Mouse (Mus musculus): Measurements from ENCODE around the gene Pigc. TPM values are rescaled to one million over a fixed set of nuclear protein-coding genes. Genes with fewer than 3 reads are reported as not detected.
A peak's percentile ranks its signal among the peaks of the same experiment; 100 is the strongest.

Gene Pigc
- polyA plus RNA-seq, 1 experiment from 2014 or later, result 36.5 TPM

GRCm38 (mm10) chr1:162015247-162015862 is 46.4 kb downstream of the Pigc start:
- Histone ChIP-seq H3K4me1 (replicated peaks) (peaks cover 9% of the 10 kb centered on the region), H3K9me3 (no peaks in the 10 kb centered on the region), H3K4me2 (no peak overlapping the region), H3K9ac (no peak overlapping the region), H3K27me3 (no peaks in the 10 kb centered on the region), H3K4me3 (no peak overlapping the region), H3K36me3 (peaks cover 10% of the 10 kb centered on the region), H3K27ac (replicated peaks) (no peak overlapping the region; the same call in 1 of the 2 replicates)
- 69% methylated on average over 8 of the region's 8 CpGs for WGBS
- ATAC-seq (ENCODE audit: low read depth), result no peak

- H3K4me1 ChIP-seq (replicated peaks), result peaks cover 25% of the 10 kb centered on the region
- no peak overlapping the region for H3K9ac ChIP-seq
- no peak for ATAC-seq (ENCODE audit: low read depth)
- no peak overlapping the region for H3K4me3 ChIP-seq
- no peaks in the 10 kb centered on the region for H3K9me3 ChIP-seq
- WGBS, result 34% methylated on average over 7 of the region's 7 CpGs
- H3K27me3 ChIP-seq, result no peaks in the 10 kb centered on the region
- no peaks in the 10 kb centered on the region for H3K36me3 ChIP-seq
- no peak overlapping the region; the same call in 1 of the 2 replicates for H3K27ac ChIP-seq (replicated peaks)
- no peak overlapping the region for H3K4me2 ChIP-seq
Observed at GRCm38 (mm10) chr1:162016982-162017381, 48.0 kb downstream of the Pigc start.

- H3K27ac ChIP-seq (replicated peaks), result peak overlapping the region; percentile 19; the same call in 1 of the 2 replicates
- WGBS, result 74% methylated on average over 13 of the region's 13 CpGs
- H3K36me3 ChIP-seq, result no peaks in the 10 kb centered on the region
- H3K9me3 ChIP-seq, result no peaks in the 10 kb centered on the region
- no peaks in the 10 kb centered on the region for H3K27me3 ChIP-seq
- H3K4me3 ChIP-seq, result no peak overlapping the region
- no peak overlapping the region for H3K4me2 ChIP-seq
- no peak for ATAC-seq (ENCODE audit: low read depth)
- no peak overlapping the region for H3K9ac ChIP-seq
- H3K4me1 ChIP-seq (replicated peaks), result peaks cover 29% of the 10 kb centered on the region
Observed at GRCm38 (mm10) chr1:162017975-162018600, 49.1 kb downstream of the Pigc start.

- Histone ChIP-seq H3K27ac (replicated peaks) (no peak overlapping the region), H3K9me3 (no peaks in the 10 kb centered on the region), H3K27me3 (no peaks in the 10 kb centered on the region), H3K4me2 (no peak overlapping the region), H3K9ac (no peak overlapping the region), H3K36me3 (no peaks in the 10 kb centered on the region), H3K4me3 (no peak overlapping the region), H3K4me1 (replicated peaks) (peaks cover 29% of the 10 kb centered on the region)
- ATAC-seq (ENCODE audit: low read depth), result no peak
- WGBS, result 85% methylated on average over 6 of the region's 6 CpGs
Observed at GRCm38 (mm10) chr1:162018601-162018977, 49.6 kb downstream of the Pigc start.

- Histone ChIP-seq H3K4me3 (no peak overlapping the region), H3K4me1 (replicated peaks) (peaks cover 29% of the 10 kb centered on the region), H3K9me3 (no peaks in the 10 kb centered on the region), H3K27ac (replicated peaks) (no peak overlapping the region), H3K36me3 (no peaks in the 10 kb centered on the region), H3K9ac (no peak overlapping the region), H3K27me3 (no peaks in the 10 kb centered on the region), H3K4me2 (no peak overlapping the region)
- WGBS, result 58% methylated on average over 7 of the region's 7 CpGs
- ATAC-seq (ENCODE audit: low read depth), result peak; percentile 33; the same call in 1 of the 2 replicates
Observed at GRCm38 (mm10) chr1:162020303-162020731, 51.3 kb downstream of the Pigc start.

- 61% methylated on average over 4 of the region's 4 CpGs for WGBS
- ATAC-seq (ENCODE audit: low read depth), result no peak
- no peak overlapping the region for H3K9ac ChIP-seq
- no peak overlapping the region for H3K27ac ChIP-seq (replicated peaks)
- H3K36me3 ChIP-seq, result no peaks in the 10 kb centered on the region
- H3K4me1 ChIP-seq (replicated peaks), result peaks cover 29% of the 10 kb centered on the region
- no peaks in the 10 kb centered on the region for H3K27me3 ChIP-seq
- H3K4me3 ChIP-seq, result no peak overlapping the region
- H3K9me3 ChIP-seq, result no peaks in the 10 kb centered on the region
- no peak overlapping the region for H3K4me2 ChIP-seq
Observed at GRCm38 (mm10) chr1:162020766-162021165, 51.8 kb downstream of the Pigc start.

Other genes with a start within 250 kb of the Pigc start
- 0.38 TPM in 1 of 2 replicates, not detected in the other for gene Fasl, start 180.7 kb upstream of the Pigc start, polyA plus RNA-seq (2015; fragmentation: Nextera tagmentation; extraction: Ambion mirVana)
- 24.9 and 33.0 TPM in 2 replicates for gene Suco, start 92.5 kb upstream of the Pigc start, polyA plus RNA-seq (2015; fragmentation: Nextera tagmentation; extraction: Ambion mirVana)
- not detected in 2 replicates for gene 4930558K02Rik, start 10.4 kb downstream of the Pigc start, polyA plus RNA-seq (2015; fragmentation: Nextera tagmentation; extraction: Ambion mirVana)

Data from neural tube, embryonic 13.5 days (tissue).